Mouse (Mus musculus): ENCODE measurements around the gene Plekha6. TPM values are rescaled to one million over a fixed set of nuclear protein-coding genes. Genes with fewer than 3 reads are reported as not detected.

The Plekha6 gene
- polyA plus RNA-seq, 1 experiment from 2014 or later = 8.8 TPM

- Histone ChIP-seq H3K4me1 (replicated peaks; ENCODE audit: insufficient read depth, low read length) (peaks cover 7% of the 10 kb centered on the region; the same call in 1 of the 2 replicates), H3K27ac (no peak overlapping the region), H3K27me3 (ENCODE audit: insufficient read depth, low read length) (no peaks in the 10 kb centered on the region), H3K9me3 (replicated peaks; ENCODE audit: low read length) (no peaks in the 10 kb centered on the region), H3K9ac (ENCODE audit: low read depth, low read length) (0 out of 2 replicates have a peak overlapping the region, but pooled peaks have one; percentile 4), H3K36me3 (ENCODE audit: insufficient read depth, low read length) (no peaks in the 10 kb centered on the region), H3K4me3 (replicated peaks; ENCODE audit: low read depth, low read length) (no peak overlapping the region), H3K4me2 (ENCODE audit: low read length) (no peak overlapping the region)
- DNase-seq (ENCODE audit: low spot score) (peak; percentile 32), ATAC-seq (replicated peaks; ENCODE audit: low FRiP score, low read depth) (0 out of 2 replicates have a peak, but pooled peaks have one; percentile 30)
- no peak for TF ChIP-seq CTCF (IDR thresholded peaks at IDR 0.05; ENCODE audit: low read depth)
- 20% methylated on average over 6 of the region's 6 CpGs for WGBS
Observed at GRCm38 (mm10) chr1:133222445-133222995, 58.5 kb downstream of the Plekha6 start.

GRCm38 (mm10) chr1:133224674-133225073 lies 60.7 kb downstream of the Plekha6 start:
- H3K4me2 ChIP-seq (ENCODE audit: low read length) = no peak overlapping the region
- H3K27me3 ChIP-seq (ENCODE audit: insufficient read depth, low read length) = no peaks in the 10 kb centered on the region
- DNase-seq (ENCODE audit: low spot score) (no peak), ATAC-seq (replicated peaks; ENCODE audit: low FRiP score, low read depth) (no peak)
- H3K4me1 ChIP-seq (replicated peaks; ENCODE audit: insufficient read depth, low read length) = peaks cover 15% of the 10 kb centered on the region; the same call in 1 of the 2 replicates
- no peak overlapping the region for H3K9ac ChIP-seq (ENCODE audit: low read depth, low read length)
- no peak overlapping the region for H3K27ac ChIP-seq
- H3K36me3 ChIP-seq (ENCODE audit: insufficient read depth, low read length) = no peaks in the 10 kb centered on the region
- H3K9me3 ChIP-seq (replicated peaks; ENCODE audit: low read length) = no peaks in the 10 kb centered on the region
- H3K4me3 ChIP-seq (replicated peaks; ENCODE audit: low read depth, low read length) = no peak overlapping the region
- no peak for TF ChIP-seq CTCF (IDR thresholded peaks at IDR 0.05; ENCODE audit: low read depth)

GRCm38 (mm10) chr1:133225137-133225536 lies 61.1 kb downstream of the Plekha6 start:
- Histone ChIP-seq H3K9me3 (replicated peaks; ENCODE audit: low read length) (no peaks in the 10 kb centered on the region), H3K4me1 (replicated peaks; ENCODE audit: insufficient read depth, low read length) (peaks cover 15% of the 10 kb centered on the region; the same call in 1 of the 2 replicates), H3K4me2 (ENCODE audit: low read length) (no peak overlapping the region), H3K36me3 (ENCODE audit: insufficient read depth, low read length) (no peaks in the 10 kb centered on the region), H3K27ac (no peak overlapping the region), H3K4me3 (replicated peaks; ENCODE audit: low read depth, low read length) (no peak overlapping the region), H3K27me3 (ENCODE audit: insufficient read depth, low read length) (no peaks in the 10 kb centered on the region), H3K9ac (ENCODE audit: low read depth, low read length) (no peak overlapping the region)
- DNase-seq (ENCODE audit: low spot score) = no peak
- 46% methylated on average over 3 of the region's 3 CpGs for WGBS
- no peak for TF ChIP-seq CTCF (IDR thresholded peaks at IDR 0.05; ENCODE audit: low read depth)
- ATAC-seq (replicated peaks; ENCODE audit: low FRiP score, low read depth) = no peak

- no peak overlapping the region for H3K4me3 ChIP-seq (replicated peaks; ENCODE audit: low read depth, low read length)
- H3K4me2 ChIP-seq (ENCODE audit: low read length) = no peak overlapping the region
- H3K4me1 ChIP-seq (replicated peaks; ENCODE audit: insufficient read depth, low read length) = peaks cover 15% of the 10 kb centered on the region; the same call in 1 of the 2 replicates
- 90% methylated on average over 2 of the region's 2 CpGs for WGBS
- DNase-seq (ENCODE audit: low spot score) = no peak
- H3K9ac ChIP-seq (ENCODE audit: low read depth, low read length) = no peak overlapping the region
- no peaks in the 10 kb centered on the region for H3K36me3 ChIP-seq (ENCODE audit: insufficient read depth, low read length)
- no peak for ATAC-seq (replicated peaks; ENCODE audit: low FRiP score, low read depth)
- H3K27me3 ChIP-seq (ENCODE audit: insufficient read depth, low read length) = no peaks in the 10 kb centered on the region
- H3K9me3 ChIP-seq (replicated peaks; ENCODE audit: low read length) = no peaks in the 10 kb centered on the region
- H3K27ac ChIP-seq = no peak overlapping the region
- no peak for TF ChIP-seq CTCF (IDR thresholded peaks at IDR 0.05; ENCODE audit: low read depth)
Observed at GRCm38 (mm10) chr1:133225561-133225960, 61.6 kb downstream of the Plekha6 start.

- TF ChIP-seq CTCF (IDR thresholded peaks at IDR 0.05; ENCODE audit: low read depth) = peak; percentile 72
- peaks cover 15% of the 10 kb centered on the region; the same call in 1 of the 2 replicates for H3K4me1 ChIP-seq (replicated peaks; ENCODE audit: insufficient read depth, low read length)
- H3K27me3 ChIP-seq (ENCODE audit: insufficient read depth, low read length) = no peaks in the 10 kb centered on the region
- H3K27ac ChIP-seq = peak overlapping the region; percentile 20; the same call in 1 of the 2 replicates
- no peaks in the 10 kb centered on the region for H3K36me3 ChIP-seq (ENCODE audit: insufficient read depth, low read length)
- H3K4me3 ChIP-seq (replicated peaks; ENCODE audit: low read depth, low read length) = no peak overlapping the region
- peak overlapping the region; percentile 9; the same call in 1 of the 2 replicates for H3K9ac ChIP-seq (ENCODE audit: low read depth, low read length)
- H3K9me3 ChIP-seq (replicated peaks; ENCODE audit: low read length) = no peaks in the 10 kb centered on the region
- peak; percentile 51 for DNase-seq (ENCODE audit: low spot score)
- 48% methylated on average over 9 of the region's 9 CpGs for WGBS
- H3K4me2 ChIP-seq (ENCODE audit: low read length) = no peak overlapping the region
- no peak for ATAC-seq (replicated peaks; ENCODE audit: low FRiP score, low read depth)
Observed at GRCm38 (mm10) chr1:133225963-133226660, 62.1 kb downstream of the Plekha6 start.

- WGBS = 66% methylated on average over 9 of the region's 9 CpGs
Observed at GRCm38 (mm10) chr1:133226928-133227327, 62.9 kb downstream of the Plekha6 start.

More at GRCm38 (mm10) chr1:133226928-133227327, 62.9 kb downstream of the Plekha6 start:
- Histone ChIP-seq H3K27me3 (ENCODE audit: insufficient read depth, low read length) (no peaks in the 10 kb centered on the region), H3K9me3 (replicated peaks; ENCODE audit: low read length) (no peaks in the 10 kb centered on the region), H3K27ac (no peak overlapping the region), H3K4me1 (replicated peaks; ENCODE audit: insufficient read depth, low read length) (peaks cover 15% of the 10 kb centered on the region; the same call in 1 of the 2 replicates), H3K4me2 (ENCODE audit: low read length) (no peak overlapping the region), H3K9ac (ENCODE audit: low read depth, low read length) (no peak overlapping the region), H3K36me3 (ENCODE audit: insufficient read depth, low read length) (no peaks in the 10 kb centered on the region), H3K4me3 (replicated peaks; ENCODE audit: low read depth, low read length) (no peak overlapping the region)
- no peak for ATAC-seq (replicated peaks; ENCODE audit: low FRiP score, low read depth)
- no peak for DNase-seq (ENCODE audit: low spot score)
- TF ChIP-seq CTCF (IDR thresholded peaks at IDR 0.05; ENCODE audit: low read depth) = no peak
